Mouse (Mus musculus) v-Abl transformed pro-B cells (cell line): Measurements from ENCODE around the gene Tiam1.

Experiments used
- in situ Hi-C, 2 experiments: fragments of 400-800 bp; cut with MboI; formaldehyde crosslinking; loops; one replicate each; pipeline ENCODE4 v1.15.1; 2025; ENCODE audit not compliant: unreplicated experiment in 2 of 2

The Tiam1 gene

DNA sequence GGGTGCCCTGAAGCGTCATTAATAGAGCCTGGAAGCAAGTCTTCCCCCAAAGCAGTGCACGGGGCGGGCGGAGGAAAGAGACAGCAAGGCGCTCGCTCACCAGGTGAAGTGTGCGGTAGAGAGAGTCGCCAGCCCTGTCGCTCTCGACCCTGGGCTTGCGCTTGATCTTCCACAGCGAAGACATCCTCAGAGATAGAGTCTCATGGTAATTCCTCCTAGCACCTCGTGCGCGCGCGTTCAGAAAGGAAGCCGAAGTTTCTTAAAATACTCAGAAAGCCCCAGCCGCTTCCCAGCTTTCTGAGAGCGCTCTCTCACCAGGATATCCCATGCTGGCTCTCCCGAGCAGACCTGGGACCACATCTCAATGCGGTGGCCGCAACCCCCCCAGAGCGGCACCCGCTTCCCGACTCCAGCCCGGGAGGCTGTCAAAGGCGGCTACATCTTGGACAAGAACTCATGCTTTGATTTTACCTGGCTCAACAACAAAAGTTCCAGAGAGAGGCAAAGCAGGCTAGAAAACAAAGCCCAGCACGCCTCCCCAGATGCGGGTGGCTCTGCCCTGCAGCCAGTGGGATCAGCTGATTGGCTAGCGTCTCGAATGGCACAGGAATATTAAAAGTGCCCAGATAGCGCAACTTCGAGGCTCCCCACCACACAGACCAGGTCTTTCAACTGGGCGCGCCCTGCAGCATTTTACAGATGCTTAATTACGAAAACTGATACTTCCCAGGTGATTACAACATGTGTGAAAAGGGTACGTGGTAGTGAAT is 325.5 kb downstream of the Tiam1 start:
- in situ Hi-C loops, result no loop called here

DNA sequence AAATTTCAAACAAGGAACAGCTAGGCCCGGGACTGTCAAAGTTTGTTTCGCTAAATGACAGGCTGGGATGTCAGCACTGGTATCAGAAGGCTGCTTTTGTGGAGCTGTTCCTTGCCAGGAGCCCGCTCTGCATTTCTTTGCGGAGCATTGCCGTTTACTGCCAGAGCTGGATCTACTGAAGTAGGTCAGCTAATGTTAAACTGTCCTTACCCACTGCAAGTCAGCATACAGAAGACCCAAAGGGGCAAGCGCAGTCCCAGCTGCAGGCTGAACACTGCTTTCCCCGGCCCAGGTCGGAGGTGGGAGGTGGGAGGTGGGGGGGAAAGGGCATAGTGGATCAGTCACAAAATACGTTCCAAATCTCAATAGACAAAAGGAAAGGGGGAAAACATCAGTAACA is 326.3 kb downstream of the Tiam1 start:
- in situ Hi-C loops, result no loop called here

DNA sequence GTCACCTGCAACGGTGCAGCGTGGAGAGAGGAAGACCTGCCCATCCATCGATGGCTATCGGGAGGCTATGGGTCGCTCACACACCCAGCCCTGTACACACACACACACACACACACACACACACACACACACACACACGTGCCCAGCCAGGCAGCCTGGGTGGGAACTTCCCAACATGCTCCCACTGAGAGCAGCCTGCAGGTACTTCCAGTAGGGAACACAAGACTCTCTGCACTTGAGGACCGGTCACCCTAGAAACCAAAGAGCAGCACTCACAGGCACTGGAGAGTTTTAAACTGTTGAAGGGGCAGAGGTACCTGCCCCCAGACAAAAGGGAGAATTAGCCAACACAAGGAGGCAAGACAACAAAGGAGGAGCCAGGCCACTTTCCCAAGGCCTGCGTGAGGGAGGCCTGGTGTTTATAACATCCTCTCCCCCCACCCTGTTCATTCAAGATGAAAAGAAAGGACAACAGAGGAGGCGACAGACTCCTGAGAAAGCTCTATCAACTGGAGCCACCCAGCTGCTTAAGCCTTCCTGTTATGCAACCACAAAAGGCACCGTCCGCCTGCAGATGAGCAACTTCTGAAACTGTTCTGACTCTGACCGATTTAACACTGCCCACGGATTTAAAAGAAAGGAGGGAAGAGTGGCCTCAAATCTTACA is 326.9 kb downstream of the Tiam1 start:
- in situ Hi-C loops, result no loop called here

DNA sequence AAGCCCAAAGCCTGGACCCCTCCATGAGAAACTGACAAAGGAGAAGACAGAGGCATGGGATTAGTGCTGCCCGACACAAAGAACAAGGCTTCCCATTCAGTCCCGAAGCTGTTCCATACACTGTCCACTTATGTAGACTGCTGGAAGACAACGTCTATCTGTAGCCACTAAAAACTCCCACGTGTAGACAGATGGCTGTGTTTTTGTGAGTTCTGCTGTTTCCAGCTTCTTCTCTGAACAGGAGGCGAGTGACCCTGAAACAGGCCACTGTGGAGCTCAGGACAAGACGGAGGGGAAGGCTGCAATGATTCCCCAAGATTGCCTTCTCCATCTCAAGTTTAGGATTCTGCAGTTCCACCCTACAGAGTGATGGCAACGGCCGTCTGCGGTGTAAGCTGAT is 330.0 kb downstream of the Tiam1 start:
- in situ Hi-C loops, result no loop called here

DNA sequence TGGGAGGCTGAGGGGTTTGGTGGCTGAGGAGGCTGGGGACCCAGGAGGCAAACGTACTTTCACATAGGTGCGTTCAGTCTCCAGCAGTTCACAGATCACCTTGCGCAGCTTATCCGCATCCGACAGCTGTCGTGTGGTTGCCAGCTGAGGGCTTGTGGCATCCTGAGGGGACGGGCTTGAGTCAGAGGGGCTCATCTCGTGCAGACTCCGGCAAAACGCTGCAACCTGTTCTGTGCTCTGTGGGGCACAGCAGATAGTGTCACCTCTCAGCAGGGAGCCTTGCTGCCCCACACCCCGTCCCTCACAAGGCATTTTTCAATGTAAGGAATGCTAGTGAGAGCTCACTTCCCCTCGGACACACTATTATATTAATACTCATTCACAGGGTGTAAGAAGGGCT is 330.7 kb downstream of the Tiam1 start:
- in situ Hi-C loops, result no loop called here

DNA sequence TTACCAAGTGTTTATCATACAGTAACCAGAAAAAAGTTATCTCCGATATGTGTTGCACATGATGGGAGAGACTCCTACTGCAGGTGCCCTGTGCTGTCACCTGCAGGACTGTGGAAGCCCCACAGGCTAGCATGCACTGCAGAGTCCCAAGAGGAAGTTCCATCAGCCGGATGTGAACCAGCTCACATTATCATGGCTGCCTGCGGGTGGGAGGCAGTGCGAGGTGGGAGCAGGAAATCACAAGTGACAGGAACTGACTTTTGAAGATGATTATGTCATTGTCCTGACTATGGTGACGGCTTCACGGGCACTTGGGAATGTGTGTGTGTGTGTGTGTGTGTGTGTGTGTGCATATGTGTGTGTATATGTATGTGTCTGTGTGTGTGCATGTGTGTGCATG is 333.2 kb downstream of the Tiam1 start:
- in situ Hi-C loops, result no loop called here

DNA sequence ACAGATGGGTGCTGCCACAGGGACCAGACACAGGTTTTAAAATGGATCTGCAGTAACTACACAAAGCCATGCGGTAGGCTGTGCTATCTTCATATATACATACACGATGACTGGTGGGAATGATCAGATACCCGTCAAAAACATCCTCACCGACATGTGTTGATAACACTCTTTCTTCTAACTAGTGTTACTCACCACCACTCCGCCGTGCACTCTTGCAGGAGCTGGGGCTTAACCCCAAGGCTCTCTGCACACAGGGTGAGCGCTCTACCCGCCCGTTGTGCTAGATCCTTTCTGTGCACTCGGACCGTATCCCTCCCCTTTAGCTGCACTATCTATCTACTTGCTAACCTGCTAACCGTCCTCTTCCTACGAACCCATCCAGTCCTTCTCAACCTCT is 335.4 kb downstream of the Tiam1 start:
- in situ Hi-C loops, result no loop called here

DNA sequence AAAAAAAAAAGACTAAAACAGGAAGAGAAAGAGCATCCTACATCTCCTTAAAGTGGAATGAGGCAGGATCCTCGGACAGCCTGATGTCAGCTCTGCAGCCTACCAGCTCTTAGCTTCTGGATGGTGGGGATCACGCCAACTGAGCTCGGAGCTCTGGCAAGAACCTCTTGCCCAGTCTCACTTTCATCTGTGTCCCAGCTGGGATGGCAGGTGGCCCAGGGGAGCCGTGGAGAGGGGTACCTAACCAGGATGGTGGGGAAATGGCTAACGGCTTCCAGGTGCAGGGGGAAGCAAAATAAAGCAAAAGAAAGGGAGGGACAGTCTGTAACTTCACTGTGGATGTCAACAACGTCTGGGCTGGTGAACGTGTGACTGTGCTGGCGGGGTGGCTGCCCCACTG is 337.6 kb downstream of the Tiam1 start:
- in situ Hi-C loops, result no loop called here

DNA sequence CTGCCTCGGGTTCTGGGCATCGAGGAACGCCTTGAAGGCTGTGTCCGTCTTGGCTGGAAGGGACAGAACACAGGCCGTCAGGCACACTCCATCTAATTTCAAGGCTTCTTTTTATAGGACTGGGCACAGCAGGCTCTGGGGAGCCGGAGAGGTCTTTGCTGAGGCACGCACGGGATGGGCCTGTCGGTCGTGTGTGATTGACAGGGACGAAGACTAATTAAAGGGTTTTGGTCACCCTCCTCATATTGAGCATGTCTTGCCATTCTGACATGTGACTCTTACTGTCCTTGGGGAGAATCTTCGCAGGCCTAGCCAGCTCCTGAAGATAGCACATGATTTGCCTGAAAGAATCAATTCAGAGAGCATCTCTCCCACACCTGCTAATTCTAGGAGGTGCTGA is 338.4 kb downstream of the Tiam1 start:
- in situ Hi-C loops, result no loop called here

DNA sequence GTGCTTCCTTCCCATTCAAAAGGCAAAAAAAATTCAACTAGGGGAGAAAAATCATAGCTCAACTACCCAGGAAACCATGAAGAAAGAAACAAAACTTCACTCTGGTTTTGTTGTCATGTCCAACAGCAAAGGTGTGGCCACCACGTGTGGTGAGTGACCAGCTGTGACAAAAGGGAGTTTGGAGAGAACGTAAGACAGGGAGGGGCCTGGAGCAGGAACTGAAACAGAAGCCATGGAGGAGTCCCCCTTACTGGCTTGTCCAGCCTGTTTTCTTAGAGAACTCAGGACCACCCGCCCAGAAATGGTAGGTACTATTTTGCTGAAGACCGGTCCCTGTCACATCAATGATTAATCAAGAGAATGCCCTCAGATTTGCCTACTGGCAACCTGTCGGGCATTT is 342.1 kb downstream of the Tiam1 start:
- in situ Hi-C loops, result no loop called here

DNA sequence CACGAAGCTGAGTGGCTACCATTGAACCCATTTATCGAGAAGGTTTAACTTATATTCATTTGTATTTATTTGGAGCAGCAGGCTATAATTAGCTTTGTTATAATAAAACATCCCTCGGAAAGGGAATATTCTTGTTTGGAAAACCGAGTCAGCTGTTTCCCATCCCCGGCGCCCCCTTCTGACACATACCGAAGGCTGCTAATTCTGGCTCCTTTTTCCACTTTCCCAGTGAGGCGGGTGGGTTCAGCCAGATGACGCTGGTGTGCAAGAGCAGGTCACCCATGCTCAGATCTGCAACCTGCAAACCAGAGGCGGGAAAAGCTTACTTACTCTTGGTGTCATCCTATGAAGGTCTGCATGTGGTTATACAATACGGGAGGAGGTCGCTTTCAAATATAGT is 343.8 kb downstream of the Tiam1 start:
- in situ Hi-C loops, result no loop called here

DNA sequence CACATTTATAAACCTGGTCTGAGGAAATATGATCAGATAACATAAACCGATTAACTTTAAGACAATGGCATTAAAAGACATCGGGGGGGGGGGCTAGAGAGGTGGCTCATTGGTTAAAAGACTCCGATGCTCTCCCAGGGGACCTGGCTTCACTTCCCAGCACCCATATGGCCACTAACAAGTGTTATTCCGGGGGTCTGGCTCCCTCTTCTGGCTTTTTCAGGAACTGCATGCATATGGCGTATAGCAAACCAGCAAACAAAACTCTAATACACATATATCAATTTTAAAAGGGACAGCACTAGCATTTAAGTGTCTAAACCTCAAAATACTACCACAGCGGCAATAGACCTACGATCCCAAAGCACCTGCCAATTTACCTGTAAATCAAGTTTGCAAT is 347.0 kb downstream of the Tiam1 start:
- in situ Hi-C loops, result no loop called here

DNA sequence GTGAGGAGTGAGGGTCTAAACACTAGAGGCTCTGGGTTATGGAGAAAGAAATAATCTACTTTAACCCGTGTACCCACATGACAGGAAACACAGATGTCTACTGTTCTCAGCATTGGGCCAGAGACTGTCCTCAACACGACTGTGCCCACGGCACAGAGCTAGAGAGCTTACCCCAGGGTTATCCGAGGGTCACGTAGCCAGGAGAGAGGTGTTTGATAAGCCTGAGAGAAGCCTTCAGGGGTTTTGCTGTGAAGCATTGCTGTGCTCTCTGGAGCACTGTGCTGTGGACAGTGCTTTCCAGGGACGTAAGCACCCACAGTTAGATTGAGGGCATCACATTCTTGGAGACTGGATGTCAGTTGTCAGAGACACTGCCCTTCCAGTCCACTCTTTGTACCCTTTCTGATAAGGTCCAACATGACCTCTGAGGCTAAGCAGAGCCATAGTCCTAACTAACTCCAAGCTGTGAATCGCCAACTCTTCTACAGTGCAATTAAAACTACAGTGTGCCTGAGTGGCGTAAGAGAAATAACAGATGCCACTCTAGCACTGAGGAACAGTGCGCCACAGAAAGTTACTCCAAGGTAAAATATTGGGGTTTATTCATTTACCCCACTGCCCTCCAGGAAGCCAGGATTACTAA is 353.7 kb downstream of the Tiam1 start:
- in situ Hi-C loops, result no loop called here

DNA sequence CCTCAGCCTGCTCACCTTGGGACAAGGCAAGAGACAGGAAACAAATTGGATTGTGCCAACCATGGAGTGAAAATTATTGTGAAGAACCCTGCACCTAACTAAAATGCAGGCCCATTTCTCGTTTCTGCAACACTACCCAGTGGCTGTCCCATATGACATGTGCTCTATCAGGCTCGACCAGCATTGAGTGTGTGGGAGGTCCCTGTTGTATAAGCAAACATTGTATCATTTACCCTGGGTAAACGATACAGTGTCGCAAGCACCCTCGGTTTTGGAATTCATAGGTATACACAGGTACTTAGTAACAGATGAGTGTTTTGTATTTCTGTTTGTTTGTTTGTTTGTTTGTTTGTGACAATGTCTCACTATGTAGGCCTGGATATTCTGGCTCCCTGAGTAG is 357.8 kb downstream of the Tiam1 start:
- in situ Hi-C loops, result no loop called here

DNA sequence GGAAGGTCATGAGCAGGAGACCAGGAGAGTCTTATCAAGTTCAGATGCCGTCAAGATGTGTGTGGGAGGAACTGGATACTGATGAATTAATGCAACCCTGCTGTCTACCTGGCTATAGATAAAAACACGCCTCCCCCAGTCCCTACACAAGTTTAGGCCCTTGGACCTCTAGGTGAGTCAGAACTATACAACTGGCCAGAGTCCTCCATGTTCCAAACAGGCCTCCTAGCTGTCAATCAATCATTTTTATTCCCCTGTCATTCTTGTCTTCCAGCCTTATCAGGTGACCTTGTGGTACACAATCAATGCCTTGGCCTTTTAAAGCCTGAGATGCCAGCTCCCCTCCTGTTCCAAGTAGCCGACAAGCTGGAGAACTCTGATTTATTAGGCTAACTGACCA is 363.9 kb downstream of the Tiam1 start:
- in situ Hi-C loops, result loop anchor here in 1 of 2 experiments (10.0 kb wide), 1 partner anchor 405 kb away; no protein-coding TSS in a partner anchor

DNA sequence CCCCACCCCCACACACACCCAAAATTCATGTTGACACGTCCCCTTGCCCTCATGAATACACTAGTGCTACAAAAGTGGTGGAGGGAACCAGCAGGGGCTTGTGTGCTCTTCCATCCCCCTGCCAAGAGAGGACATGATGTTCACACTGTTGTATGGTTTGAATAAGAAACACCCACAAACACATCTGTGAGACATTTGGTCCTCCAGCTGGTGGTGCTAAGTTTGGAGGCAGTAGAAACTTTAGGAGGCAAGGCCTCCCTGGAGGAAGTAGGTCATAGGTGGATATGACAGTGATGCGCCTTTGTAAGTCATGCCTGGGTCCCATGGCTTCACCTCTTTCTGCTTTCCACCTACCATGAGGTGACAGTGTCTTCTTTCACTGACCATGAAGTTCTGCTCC is 366.1 kb downstream of the Tiam1 start:
- in situ Hi-C loops, result loop anchor here in 1 of 2 experiments (10.0 kb wide), 1 partner anchor 407 kb away; no protein-coding TSS in a partner anchor

DNA sequence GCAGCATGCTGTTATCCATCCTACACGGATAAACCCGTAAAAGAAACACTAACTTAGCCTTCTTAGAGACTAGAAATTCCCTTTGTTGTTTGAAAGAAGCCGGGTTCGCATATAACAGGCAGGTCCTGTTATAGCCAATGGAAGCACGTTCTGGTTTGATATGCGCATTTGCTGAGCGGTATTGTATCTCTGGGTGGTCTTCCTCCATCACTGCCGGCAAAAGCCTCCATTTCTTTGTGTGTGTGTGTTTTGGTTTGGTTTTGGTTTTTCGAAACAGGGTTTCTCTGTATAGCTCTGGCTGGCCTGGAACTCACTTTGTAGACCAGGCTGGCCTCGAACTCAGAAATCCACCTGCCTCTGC is 369.0 kb downstream of the Tiam1 start:
- in situ Hi-C loops, result loop anchor here in 1 of 2 experiments (10.0 kb wide), 1 partner anchor 410 kb away; no protein-coding TSS in a partner anchor

DNA sequence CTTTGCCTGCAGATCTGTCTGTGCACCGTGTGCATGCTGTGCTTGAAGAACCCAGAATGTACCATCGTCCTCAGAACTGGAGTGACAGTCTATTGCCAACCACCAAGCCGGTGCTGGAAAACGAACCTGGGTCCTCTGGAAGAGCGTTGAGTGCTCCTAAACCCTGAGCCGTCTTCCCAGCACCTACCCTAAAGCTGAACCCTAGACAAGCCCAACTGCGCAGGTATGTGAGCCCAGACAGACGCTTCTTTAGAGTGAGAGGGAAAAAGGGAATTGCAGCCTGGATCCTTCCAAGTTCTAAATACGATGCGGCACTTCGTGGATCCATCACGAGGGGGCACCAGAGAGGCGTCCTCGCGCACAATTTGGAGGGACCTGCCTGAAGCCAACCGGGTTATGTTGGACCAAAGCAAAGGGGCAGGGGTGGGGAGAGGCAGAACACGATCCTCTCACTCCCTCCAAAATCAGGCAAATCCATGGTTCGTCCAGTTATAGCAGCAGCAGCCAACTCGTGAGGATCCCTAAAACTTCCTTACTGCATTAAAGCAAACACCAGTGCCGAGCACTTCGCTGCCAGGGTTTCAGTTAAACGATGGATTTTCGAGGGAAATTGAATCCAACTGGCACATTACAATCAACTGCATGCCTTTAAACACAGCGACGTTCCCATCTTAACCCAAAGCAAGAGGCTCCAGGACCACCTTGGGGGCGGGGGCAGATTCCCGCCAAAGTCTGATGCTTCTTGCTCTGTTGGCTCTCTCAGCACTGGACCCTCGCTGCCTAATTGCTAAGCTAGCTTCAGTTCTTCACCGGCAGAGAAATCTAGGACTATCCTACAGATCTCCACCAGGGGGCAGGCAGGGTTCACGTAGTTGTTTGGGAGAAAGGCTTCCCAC is 369.7 kb downstream of the Tiam1 start:
- in situ Hi-C loops, result loop anchor here in 1 of 2 experiments (10.0 kb wide), 1 partner anchor 411 kb away; no protein-coding TSS in a partner anchor

DNA sequence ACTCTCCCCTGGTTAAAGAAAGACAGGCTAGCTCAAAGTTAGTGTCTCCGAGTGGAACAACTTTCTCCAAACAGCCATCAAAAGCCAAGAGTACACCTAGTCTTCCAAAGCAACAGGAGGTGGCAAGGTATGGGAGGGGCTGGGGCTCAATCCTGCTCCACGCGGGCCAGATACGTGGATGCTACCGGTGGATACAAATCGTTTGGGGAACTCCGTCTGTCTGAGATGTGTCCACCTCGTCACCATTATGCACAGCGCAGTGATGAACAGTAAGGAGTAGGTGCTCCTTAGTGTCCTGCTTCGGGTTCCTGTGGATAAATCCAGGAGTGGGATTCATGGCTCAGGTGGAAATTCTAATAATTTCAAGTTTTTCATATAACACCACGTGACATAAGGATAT is 377.6 kb downstream of the Tiam1 start:
- in situ Hi-C loops, result no loop called here

DNA sequence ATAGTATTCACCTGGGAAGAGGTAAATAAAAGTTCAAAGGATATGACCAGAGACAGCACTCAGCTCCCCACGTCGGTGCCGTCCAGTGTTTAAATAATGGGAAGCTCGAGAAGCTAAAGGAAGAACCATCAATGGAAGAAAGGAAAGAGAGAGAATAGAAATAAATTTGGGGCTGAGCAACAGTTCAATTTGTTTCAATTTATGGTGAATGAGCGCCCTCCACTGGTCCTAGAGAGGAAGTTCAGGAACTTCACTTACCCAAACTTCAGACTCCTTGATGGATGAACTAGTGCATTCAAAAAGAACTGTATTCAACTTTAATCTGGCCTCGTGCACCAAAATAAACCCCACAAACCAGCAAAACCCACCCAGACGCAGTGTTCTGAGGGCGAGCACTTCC is 378.1 kb downstream of the Tiam1 start:
- in situ Hi-C loops, result no loop called here

DNA sequence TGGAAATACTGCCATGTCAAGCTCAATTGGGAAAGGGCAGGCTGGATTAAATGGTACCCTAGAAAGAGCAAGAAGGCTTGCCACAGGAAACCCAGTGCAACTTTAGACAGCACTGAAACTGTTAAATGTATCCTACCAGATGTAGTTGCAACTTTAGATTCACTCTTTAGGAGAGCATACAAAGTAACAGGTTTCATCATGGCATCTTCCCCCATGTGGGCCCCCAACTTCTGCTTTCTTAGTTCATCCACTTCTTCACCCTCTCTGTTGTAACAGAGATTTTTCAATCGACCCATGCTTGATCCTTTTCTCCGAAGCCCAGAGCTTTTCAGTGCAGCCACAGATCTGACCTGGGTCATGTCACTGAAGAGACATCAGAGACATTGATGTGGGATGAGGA is 379.8 kb downstream of the Tiam1 start:
- in situ Hi-C loops, result no loop called here
